Mouse (Mus musculus): ENCODE measurements at regions not wholly inside any gene's neighbourhood (a gene's known extent, or its start where the extent isn't known, plus 50 kb on each side); places are given as distances from the start of the nearest gene placed in this dataset.

GRCm38 (mm10) chr19:59655321-59655720, 197.1 kb downstream of the Emx2 start:
- Histone ChIP-seq H3K36me3 (ENCODE audit: control insufficient read depth, insufficient read depth, low read length) (no peaks in the 10 kb centered on the region), H3K4me1 (ENCODE audit: control insufficient read depth, insufficient read depth, low read length) (no peaks in the 10 kb centered on the region), H3K9me3 (ENCODE audit: control insufficient read depth, low read length) (no peaks in the 10 kb centered on the region), H3K27ac (replicated peaks; ENCODE audit: low read depth, low read length) (no peak overlapping the region), H3K4me2 (replicated peaks; ENCODE audit: low read depth, low read length, severe bottlenecking) (no peak overlapping the region), H3K4me3 (replicated peaks; ENCODE audit: low read length) (no peak overlapping the region), H3K9ac (ENCODE audit: low read depth, low read length, severe bottlenecking) (no peak overlapping the region), H3K27me3 (ENCODE audit: control insufficient read depth, insufficient read depth, low read length) (no peaks in the 10 kb centered on the region)
- TF ChIP-seq POLR2A (IDR thresholded peaks at IDR 0.05; ENCODE audit: borderline replicate concordance, extremely low read depth, insufficient read depth, insufficient read length) = no peak
- WGBS = 97% methylated on average over 2 of the region's 2 CpGs
- DNase-seq (ENCODE audit: low spot score) (no peak), ATAC-seq (ENCODE audit: low FRiP score, low read depth) (no peak)

GRCm38 (mm10) chr19:59669793-59670192, 211.6 kb downstream of the Emx2 start:
- H3K27me3 ChIP-seq (ENCODE audit: control insufficient read depth, insufficient read depth, low read length) = no peaks in the 10 kb centered on the region
- H3K4me3 ChIP-seq (replicated peaks; ENCODE audit: low read length) = no peak overlapping the region
- H3K4me1 ChIP-seq (ENCODE audit: control insufficient read depth, insufficient read depth, low read length) = no peaks in the 10 kb centered on the region
- TF ChIP-seq POLR2A (IDR thresholded peaks at IDR 0.05; ENCODE audit: borderline replicate concordance, extremely low read depth, insufficient read depth, insufficient read length) = no peak
- ATAC-seq (ENCODE audit: low FRiP score, low read depth) = 0 out of 2 replicates have a peak, but pooled peaks have one; percentile 26
- H3K36me3 ChIP-seq (ENCODE audit: control insufficient read depth, insufficient read depth, low read length) = no peaks in the 10 kb centered on the region
- peak; percentile 54 for DNase-seq (ENCODE audit: low spot score)
- no peaks in the 10 kb centered on the region for H3K9me3 ChIP-seq (ENCODE audit: control insufficient read depth, low read length)
- peak overlapping the region; percentile 6; the same call in 1 of the 2 replicates for H3K27ac ChIP-seq (replicated peaks; ENCODE audit: low read depth, low read length)
- no peak overlapping the region for H3K9ac ChIP-seq (ENCODE audit: low read depth, low read length, severe bottlenecking)
- H3K4me2 ChIP-seq (replicated peaks; ENCODE audit: low read depth, low read length, severe bottlenecking) = no peak overlapping the region

- no peak overlapping the region for H3K27ac ChIP-seq (replicated peaks; ENCODE audit: low read depth, low read length)
- no peak for TF ChIP-seq POLR2A (IDR thresholded peaks at IDR 0.05; ENCODE audit: borderline replicate concordance, extremely low read depth, insufficient read depth, insufficient read length)
- DNase-seq (ENCODE audit: low spot score) (no peak), ATAC-seq (ENCODE audit: low FRiP score, low read depth) (no peak)
- no peaks in the 10 kb centered on the region for H3K9me3 ChIP-seq (ENCODE audit: control insufficient read depth, low read length)
- no peaks in the 10 kb centered on the region for H3K4me1 ChIP-seq (ENCODE audit: control insufficient read depth, insufficient read depth, low read length)
- no peak overlapping the region for H3K4me2 ChIP-seq (replicated peaks; ENCODE audit: low read depth, low read length, severe bottlenecking)
- H3K4me3 ChIP-seq (replicated peaks; ENCODE audit: low read length) = no peak overlapping the region
- no peaks in the 10 kb centered on the region for H3K27me3 ChIP-seq (ENCODE audit: control insufficient read depth, insufficient read depth, low read length)
- no peak overlapping the region for H3K9ac ChIP-seq (ENCODE audit: low read depth, low read length, severe bottlenecking)
- H3K36me3 ChIP-seq (ENCODE audit: control insufficient read depth, insufficient read depth, low read length) = no peaks in the 10 kb centered on the region
Measured at GRCm38 (mm10) chr19:59673537-59673936, 215.4 kb downstream of the Emx2 start.

GRCm38 (mm10) chr19:59679191-59679590, 221.0 kb downstream of the Emx2 start:
- ATAC-seq (ENCODE audit: low FRiP score, low read depth) (no peak), DNase-seq (ENCODE audit: low spot score) (no peak)
- TF ChIP-seq POLR2A (IDR thresholded peaks at IDR 0.05; ENCODE audit: borderline replicate concordance, extremely low read depth, insufficient read depth, insufficient read length) = no peak
- Histone ChIP-seq H3K9me3 (ENCODE audit: control insufficient read depth, low read length) (no peaks in the 10 kb centered on the region), H3K27ac (replicated peaks; ENCODE audit: low read depth, low read length) (no peak overlapping the region), H3K4me1 (ENCODE audit: control insufficient read depth, insufficient read depth, low read length) (no peaks in the 10 kb centered on the region), H3K4me2 (replicated peaks; ENCODE audit: low read depth, low read length, severe bottlenecking) (no peak overlapping the region), H3K36me3 (ENCODE audit: control insufficient read depth, insufficient read depth, low read length) (no peaks in the 10 kb centered on the region), H3K9ac (ENCODE audit: low read depth, low read length, severe bottlenecking) (no peak overlapping the region), H3K27me3 (ENCODE audit: control insufficient read depth, insufficient read depth, low read length) (no peaks in the 10 kb centered on the region), H3K4me3 (replicated peaks; ENCODE audit: low read length) (no peak overlapping the region)
- 61% methylated on average over 7 of the region's 7 CpGs for WGBS

- H3K27ac ChIP-seq (replicated peaks; ENCODE audit: low read depth, low read length) = no peak overlapping the region
- no peak overlapping the region for H3K4me3 ChIP-seq (replicated peaks; ENCODE audit: low read length)
- DNase-seq (ENCODE audit: low spot score) (no peak), ATAC-seq (ENCODE audit: low FRiP score, low read depth) (no peak)
- WGBS = 83% methylated on average over 4 of the region's 4 CpGs
- H3K4me1 ChIP-seq (ENCODE audit: control insufficient read depth, insufficient read depth, low read length) = peaks cover 2% of the 10 kb centered on the region
- no peaks in the 10 kb centered on the region for H3K36me3 ChIP-seq (ENCODE audit: control insufficient read depth, insufficient read depth, low read length)
- H3K9me3 ChIP-seq (ENCODE audit: control insufficient read depth, low read length) = no peaks in the 10 kb centered on the region
- no peak overlapping the region for H3K9ac ChIP-seq (ENCODE audit: low read depth, low read length, severe bottlenecking)
- TF ChIP-seq POLR2A (IDR thresholded peaks at IDR 0.05; ENCODE audit: borderline replicate concordance, extremely low read depth, insufficient read depth, insufficient read length) = no peak
- no peak overlapping the region for H3K4me2 ChIP-seq (replicated peaks; ENCODE audit: low read depth, low read length, severe bottlenecking)
- no peaks in the 10 kb centered on the region for H3K27me3 ChIP-seq (ENCODE audit: control insufficient read depth, insufficient read depth, low read length)
Measured at GRCm38 (mm10) chr19:59680356-59680755, 222.2 kb downstream of the Emx2 start.

GRCm38 (mm10) chr19:59684292-59684691, 226.1 kb downstream of the Emx2 start:
- H3K4me1 ChIP-seq (ENCODE audit: control insufficient read depth, insufficient read depth, low read length) = peaks cover 20% of the 10 kb centered on the region
- no peak overlapping the region for H3K4me2 ChIP-seq (replicated peaks; ENCODE audit: low read depth, low read length, severe bottlenecking)
- WGBS = 65% methylated on average over 7 of the region's 7 CpGs
- H3K27me3 ChIP-seq (ENCODE audit: control insufficient read depth, insufficient read depth, low read length) = no peaks in the 10 kb centered on the region
- H3K9me3 ChIP-seq (ENCODE audit: control insufficient read depth, low read length) = no peaks in the 10 kb centered on the region
- H3K36me3 ChIP-seq (ENCODE audit: control insufficient read depth, insufficient read depth, low read length) = no peaks in the 10 kb centered on the region
- H3K9ac ChIP-seq (ENCODE audit: low read depth, low read length, severe bottlenecking) = no peak overlapping the region
- no peak overlapping the region for H3K4me3 ChIP-seq (replicated peaks; ENCODE audit: low read length)
- H3K27ac ChIP-seq (replicated peaks; ENCODE audit: low read depth, low read length) = no peak overlapping the region
- DNase-seq (ENCODE audit: low spot score) (no peak), ATAC-seq (ENCODE audit: low FRiP score, low read depth) (no peak)
- TF ChIP-seq POLR2A (IDR thresholded peaks at IDR 0.05; ENCODE audit: borderline replicate concordance, extremely low read depth, insufficient read depth, insufficient read length) = no peak

Data from limb, embryonic 14.5 days (tissue).